Mouse (Mus musculus): ENCODE measurements around the gene Musk.

The Musk gene

DNA sequence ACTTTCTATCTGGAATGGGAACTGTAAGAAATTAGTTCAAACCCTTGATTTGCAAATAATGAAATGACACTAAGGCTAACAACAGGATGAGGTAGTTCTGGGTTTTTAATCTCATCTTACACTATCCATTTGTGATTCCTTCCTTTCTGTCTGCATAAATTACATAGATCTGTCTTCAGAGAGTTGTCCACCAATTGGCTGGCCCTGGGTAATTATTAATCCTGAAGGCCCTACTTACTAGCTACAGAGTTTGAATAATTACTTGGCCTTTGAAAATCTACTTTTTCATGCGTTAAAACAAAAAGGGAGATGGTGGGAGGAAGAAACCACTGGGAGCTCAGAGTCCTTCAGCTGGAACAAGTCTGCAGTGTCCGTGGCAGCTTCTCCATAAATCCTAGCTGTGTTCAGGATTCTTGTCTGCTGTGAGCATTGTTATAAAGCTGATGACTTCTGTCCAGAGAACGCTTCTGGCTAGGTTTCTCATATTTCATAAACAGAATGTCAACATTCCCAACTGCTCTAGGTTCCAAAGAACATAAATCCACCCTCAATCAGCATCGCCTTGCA, 29.3 kb downstream of the Musk start:
- DNase-seq (ENCODE audit: low read depth, low spot score), result no peak

DNA sequence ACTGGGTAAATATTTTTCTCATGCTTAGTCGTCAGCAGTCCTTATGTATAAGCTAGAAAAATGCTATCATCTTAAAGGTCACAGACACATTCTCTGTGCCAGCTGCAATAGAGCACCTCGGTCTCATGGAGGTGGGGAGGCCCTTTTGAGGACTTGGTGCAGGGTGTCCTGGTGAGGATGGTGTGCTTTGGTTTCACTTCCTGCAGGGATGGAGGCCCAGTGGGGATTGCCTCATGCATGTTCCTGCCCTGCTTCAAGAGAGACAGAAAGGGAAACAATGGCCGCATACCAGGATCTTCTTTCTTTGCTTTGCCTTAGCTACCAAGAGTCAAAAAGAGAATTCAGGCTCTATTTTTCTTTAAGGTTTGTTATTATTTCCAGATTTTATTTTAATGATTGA, 31.8 kb downstream of the Musk start:
- no peak for DNase-seq (ENCODE audit: low read depth, low spot score)

DNA sequence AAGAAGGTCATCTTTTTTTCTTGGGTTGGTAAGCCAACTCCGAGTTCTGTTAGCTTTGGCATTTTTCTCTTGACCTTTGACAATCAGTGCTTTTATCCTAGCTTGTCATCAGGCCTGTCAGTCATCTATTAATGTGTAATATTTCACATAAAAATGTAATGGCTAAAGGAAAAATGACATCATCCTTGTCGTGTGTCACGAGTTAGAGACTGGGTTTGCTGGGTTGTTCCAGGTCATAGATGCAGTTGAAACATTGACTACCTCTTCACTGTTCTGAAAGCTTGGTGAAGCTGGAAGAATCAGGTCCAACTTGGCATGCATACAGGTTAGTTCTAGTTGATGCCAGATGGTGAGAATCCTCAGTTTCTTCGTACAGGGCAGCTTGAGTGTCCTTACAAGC, 34.5 kb downstream of the Musk start:
- DNase-seq (ENCODE audit: low read depth, low spot score), result no peak

DNA sequence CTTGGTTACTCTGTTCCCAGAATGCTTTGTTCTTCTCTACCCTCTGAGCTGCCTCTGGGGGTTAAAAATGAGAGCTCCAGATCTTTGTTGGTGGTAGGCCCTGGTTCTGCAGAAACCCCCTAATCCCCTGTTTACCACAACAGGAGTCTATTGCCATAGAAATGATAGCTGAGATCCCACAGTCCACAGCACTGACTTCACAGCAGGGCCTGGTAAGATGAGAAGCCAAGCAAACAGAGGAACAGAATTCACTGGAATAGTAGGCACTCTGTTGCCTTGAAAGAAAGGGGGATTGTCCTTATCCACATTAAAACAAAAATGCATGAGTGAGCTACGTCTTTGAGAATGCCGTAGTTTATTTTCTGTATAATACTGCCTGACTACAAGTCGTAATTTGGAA, 41.0 kb downstream of the Musk start:
- no peak for DNase-seq (ENCODE audit: low read depth, low spot score)

DNA sequence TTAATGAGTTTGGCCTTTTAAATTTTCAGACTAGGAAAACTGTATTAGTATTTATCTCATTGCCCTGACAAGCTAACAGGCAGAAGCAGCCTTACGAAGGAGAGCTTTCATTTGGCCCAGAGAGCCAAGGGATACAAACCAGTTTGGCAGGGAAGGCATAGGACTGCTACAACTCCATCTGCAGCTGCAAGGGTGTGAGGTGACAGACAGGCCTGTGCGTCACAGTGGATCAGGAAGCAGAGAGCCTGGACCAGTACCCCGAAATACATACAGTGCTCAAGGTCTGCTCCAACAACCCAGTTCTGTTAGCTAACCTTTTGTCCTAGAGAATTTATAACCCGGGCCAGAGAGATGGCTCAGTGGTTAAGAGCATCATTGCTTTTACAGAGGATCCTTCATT, 42.5 kb downstream of the Musk start:
- no peak for DNase-seq (ENCODE audit: low read depth, low spot score)

DNA sequence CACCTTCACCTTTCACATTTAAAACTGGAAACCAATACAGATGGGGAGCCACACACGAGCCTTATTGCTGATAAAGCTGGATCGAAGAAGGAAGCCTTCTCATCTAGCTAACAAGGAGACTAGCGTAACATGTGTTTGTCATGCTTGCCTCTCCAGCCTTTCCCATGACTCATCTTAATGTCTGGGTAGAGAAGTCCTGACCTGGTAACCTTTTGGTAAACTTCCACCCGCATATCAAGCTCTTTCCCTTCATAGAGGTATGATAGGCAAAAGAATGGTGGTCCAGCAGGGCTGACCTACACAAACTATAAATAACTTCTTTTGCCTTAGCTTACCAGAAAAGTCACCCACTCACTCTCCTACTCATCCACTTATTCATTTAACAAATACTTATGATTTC, 44.3 kb downstream of the Musk start:
- no peak for DNase-seq (ENCODE audit: low read depth, low spot score)

DNA sequence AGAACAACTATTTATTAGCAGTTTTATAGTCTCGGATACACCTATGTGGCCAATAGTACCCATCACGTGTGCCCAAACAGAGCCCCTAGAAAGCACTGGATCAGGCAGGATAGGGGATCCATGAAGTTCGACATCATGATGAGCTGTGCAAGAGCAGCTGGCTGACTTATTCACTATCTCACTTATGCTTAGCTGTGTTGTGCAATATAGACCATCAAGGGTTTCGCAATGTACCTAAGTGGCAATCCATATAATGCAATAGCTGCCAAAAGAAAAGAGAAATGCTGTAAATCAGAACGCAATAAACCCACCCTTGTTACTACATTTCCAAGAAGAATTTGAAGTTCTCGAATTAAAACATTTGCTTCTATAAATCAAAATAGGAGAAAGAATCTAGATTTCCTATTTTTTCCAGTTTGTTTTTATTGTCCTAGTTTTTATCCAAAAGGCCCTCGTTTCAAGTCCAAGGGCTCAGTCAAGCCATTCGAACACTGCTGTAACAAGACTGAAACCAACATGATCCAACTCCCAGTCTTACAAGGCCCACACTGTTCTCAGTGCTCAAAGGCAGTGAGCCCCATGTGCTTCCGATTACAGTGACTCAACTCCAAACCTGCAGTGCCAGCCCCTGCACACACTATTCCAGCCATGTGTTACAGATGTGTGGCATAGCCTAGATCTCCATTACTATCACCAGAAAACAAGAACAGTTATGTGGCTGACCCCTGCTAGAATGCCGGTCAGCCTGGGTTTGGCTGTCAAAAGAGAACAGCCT, 45.3 kb downstream of the Musk start:
- no peak for DNase-seq (ENCODE audit: low read depth, low spot score)

GRCm38 (mm10) chr4:58332394-58332793, 46.6 kb downstream of the Musk start:
- DNase-seq (ENCODE audit: low read depth, low spot score), result no peak

- DNase-seq (ENCODE audit: low read depth, low spot score), result no peak
These were observed 50.5 kb downstream of the Musk start for GRCm38 (mm10) chr4:58336227-58336626.

DNA sequence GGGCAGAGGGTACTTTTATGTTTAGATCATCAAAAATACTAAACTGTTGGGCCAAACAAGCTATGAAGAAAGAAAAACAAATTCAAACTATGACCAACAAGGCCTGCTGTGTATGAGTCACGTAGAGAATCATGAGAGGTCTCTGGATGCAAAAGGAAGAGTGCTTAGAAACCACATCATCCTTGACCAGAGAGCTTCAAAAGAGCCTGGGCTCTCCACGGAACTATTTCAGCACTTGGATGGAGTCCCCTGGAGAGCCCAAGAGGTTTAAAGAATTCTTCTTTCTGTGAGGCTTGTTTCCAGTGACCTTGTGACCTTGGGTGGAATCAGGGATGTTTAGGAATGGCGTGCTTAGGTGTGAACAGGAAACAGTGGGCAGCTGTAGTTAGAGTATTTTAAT, 53.5 kb downstream of the Musk start:
- DNase-seq (ENCODE audit: low read depth, low spot score), result no peak

DNA sequence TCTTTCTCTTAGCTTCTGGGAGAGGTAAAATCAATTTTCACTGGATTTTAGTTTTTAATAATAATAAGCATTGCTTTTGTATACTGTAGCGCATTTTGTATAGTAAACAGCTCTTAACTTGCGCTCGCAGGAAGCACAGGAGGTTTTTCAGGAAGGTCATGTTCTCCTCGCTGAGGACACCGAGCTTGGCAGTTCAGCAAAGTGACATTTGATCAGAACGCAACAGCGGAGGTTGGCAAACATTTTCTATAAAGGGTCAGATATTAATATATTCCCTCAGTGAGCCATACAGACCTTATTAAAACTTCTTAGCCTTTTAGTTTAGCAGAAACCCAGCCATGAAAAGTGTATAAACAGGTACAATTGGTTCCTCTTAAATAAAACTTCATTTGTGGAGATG, 64.4 kb downstream of the Musk start:
- no peak for DNase-seq (ENCODE audit: low read depth, low spot score)

DNA sequence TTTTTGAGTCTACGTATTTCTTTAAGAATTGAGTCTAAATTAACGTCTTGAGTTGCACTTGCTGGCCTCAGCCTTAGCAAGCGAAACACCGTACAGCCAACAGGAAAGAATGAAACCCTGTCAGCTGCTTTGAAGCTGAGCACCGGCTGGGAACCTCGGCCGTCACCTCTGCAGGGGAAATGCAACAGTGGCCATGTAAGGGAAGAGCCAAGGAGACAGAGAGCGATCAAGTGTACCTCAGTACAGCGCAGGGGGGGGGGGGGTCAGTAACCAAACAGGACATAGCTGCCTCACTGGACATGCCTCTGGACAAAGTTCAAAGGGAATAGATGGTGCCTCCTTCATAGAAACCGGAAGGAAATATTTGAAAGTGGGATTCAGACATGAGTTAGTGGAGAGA, 65.4 kb downstream of the Musk start:
- DNase-seq (ENCODE audit: low read depth, low spot score), result no peak

DNA sequence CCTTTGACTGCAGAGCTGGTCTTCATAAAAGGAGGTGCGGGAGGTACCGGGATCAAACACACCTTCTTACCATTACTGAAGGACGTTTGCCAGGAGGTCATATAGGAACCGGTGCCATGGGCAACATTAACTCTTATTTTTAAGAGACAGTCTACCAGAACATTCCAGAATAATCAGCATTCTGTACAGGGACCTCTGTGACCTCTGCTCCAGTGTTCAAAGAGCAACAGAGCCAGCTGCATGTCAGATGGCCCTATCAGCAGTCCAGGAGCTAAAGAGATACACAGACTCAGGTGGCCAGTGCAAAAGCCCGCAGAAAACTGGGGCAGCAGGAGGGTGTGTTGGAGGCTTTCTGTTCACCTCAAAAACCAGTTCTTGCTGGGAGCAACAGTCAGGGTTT, 65.8 kb downstream of the Musk start:
- DNase-seq (ENCODE audit: low read depth, low spot score), result no peak

DNA sequence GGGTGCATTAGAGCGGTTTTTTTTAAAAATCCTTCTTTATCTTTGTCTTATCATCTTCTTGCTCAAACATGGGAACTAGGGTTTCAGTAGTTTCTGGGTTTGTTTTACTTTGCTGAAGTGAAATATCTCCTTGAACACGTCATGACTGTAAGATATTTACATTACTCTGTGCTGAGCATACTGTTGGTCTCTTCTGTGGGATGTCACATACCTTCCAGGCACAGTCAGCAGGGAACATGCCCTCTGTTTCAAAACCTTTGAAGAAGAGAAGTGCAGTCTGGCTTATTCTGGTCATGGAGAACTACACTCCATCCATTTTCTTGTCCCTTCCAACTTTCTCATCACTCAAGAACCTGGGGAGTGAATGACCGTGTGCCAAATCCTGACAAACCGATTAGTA, 73.2 kb downstream of the Musk start:
- DNase-seq (ENCODE audit: low read depth, low spot score), result no peak

DNA sequence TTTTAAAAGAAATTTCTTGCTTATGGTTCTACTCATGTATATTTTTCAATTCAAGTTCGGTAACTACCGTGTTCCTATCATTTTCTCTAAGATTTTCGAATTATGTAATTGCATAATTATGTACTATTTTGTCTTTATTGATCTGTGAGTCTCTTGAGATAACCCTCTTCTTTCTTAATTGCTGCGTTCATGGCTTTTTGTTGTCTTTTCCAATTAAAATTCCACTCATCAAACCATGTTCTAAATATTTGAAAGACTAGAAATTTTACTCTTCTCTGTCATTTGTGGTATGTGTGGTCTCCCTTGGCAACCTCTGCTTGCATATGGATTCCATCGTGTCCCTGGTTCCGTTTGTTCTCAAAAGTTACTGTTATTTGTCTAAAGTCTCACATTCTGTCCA, 79.6 kb downstream of the Musk start:
- no peak for DNase-seq (ENCODE audit: low read depth, low spot score)

DNA sequence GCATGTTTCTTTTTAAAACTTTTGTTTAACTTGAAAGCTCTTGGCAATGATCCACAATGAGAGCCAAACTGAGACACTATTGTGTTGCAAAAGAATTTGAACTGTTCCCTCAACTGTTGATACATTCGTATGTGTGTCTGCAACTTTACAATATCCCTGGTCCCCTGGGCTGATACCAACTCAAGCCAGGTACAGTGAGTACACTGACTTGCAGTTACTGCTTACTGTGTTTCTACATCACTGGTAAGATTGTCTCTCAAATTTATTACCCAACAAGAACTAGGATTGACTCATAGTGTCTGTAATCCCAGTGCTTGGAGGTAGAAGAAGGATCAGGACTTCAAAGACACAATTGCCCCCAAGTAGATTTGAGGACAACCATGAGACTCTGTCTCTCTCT, 85.3 kb downstream of the Musk start:
- DNase-seq (ENCODE audit: low read depth, low spot score), result no peak

GRCm38 (mm10) chr4:58373599-58373998, 87.8 kb downstream of the Musk start:
- DNase-seq (ENCODE audit: low read depth, low spot score), result no peak

GRCm38 (mm10) chr4:58374141-58374870, 88.5 kb downstream of the Musk start:
- DNase-seq (ENCODE audit: low read depth, low spot score), result no peak

DNA sequence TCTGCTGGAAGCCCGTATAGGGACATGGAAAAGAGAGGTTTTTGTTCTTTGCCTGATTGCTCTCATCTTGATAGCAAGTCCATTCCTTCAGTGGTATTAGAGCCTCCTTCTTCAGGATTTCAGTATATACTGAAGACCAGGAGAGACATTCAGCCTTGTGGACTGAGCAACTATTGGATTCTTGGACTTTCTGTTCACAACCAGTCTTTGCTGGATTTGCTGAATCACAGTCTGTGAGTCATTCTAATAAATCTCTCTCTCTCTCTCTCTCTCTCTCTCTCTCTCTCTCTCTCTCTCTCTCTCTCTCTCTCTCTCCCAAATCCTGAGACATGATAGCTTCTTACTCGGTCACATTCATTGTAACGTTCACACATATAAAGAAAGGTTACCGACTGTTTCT, 93.4 kb downstream of the Musk start:
- DNase-seq (ENCODE audit: low read depth, low spot score), result no peak

- no peak for DNase-seq (ENCODE audit: low read depth, low spot score)
These were observed 115.1 kb downstream of the Musk start for GRCm38 (mm10) chr4:58400861-58401341.

GRCm38 (mm10) chr4:58401973-58402501, 116.3 kb downstream of the Musk start:
- DNase-seq (ENCODE audit: low read depth, low spot score), result no peak

All from retina, postnatal 7 days (tissue).